Mouse (Mus musculus): ENCODE data around the gene Aff1.

Gene Aff1

DNA sequence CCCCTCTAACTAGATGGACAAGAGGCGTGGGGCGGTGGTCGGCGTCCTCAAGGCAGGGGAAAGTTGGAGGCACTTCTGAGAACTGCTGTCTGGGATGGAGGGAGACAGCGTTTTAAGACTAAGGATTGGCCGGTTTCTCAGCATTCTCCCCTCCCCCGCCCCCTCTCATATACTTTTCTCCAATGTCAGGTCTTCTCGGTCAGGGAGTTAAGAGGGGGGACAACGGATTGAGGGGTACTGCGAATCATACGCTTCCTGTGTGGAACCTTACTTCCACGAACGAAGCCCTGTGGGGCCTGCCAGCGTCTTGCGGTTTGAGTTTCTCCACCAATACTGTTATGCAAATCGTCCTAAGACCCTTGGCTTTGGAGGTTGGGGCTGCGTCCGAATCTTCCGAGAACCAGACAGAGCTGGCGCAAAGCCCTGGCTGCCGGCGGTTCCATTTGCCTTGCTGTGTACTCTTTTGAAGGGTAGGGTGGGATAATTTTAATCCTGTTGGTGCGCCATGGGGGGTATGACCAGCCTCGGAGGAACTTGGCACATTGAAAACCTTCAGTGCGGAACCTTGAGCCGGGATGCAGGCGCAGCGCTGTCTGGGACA lies 967 bp downstream of the Aff1 start:
- no peak for DNase-seq (ENCODE audit: low read depth in 1 of 2, low spot score in 2 of 2)

GRCm38 (mm10) chr5:103694094-103694493 lies 1.9 kb downstream of the Aff1 start:
- no peak for DNase-seq (ENCODE audit: low read depth in 1 of 2, low spot score in 2 of 2)

DNA sequence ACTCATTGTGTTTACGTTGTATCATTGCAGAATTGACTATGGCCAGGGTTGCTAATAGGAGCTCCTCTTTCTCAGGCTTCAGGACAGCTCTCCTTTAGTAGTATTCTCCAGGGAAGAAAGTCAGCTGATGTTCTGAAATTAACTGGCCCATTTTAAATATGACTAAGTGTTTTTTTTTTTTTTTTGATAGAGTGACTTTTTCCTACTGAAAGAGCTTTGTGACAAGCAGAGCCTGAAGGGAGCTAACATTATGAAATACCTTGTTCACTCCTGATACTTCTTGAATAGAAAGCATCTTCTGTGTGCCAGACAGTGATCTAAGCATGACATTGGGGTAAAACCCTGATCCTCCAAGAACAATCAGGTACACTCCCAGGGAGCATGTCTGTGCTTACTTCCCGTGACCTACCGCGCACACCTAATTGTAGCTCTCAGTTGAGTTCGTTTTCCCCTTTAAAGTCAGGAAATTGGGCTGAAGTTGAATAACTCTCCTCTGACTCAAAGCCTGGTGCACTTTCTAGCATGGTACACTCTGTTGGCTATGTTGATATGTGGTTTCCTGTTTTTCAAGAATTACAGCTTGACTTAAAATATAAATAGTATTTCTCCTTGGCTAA lies 5.8 kb downstream of the Aff1 start:
- DNase-seq (ENCODE audit: low read depth in 1 of 2, low spot score in 2 of 2) = no peak

DNA sequence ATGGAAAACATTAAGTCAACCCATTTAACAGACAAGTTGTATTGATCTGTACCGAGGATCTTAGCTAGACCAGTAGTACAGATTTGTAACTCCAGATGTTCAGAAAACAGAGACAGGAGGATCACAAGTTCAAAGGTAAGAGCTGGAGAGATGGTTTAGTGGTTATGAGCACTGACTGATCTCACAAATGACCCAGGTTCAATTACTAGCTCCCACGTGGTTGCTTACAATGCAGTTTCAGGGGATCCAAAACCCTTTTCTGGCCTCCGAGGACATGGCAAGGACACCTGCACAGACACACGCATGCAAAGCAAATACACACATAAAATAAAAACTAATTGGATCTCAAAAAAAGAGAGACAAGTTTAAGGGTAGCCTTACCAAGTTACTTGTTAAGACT lies 6.4 kb downstream of the Aff1 start:
- no peak for DNase-seq (ENCODE audit: low read depth in 1 of 2, low spot score in 2 of 2)

DNA sequence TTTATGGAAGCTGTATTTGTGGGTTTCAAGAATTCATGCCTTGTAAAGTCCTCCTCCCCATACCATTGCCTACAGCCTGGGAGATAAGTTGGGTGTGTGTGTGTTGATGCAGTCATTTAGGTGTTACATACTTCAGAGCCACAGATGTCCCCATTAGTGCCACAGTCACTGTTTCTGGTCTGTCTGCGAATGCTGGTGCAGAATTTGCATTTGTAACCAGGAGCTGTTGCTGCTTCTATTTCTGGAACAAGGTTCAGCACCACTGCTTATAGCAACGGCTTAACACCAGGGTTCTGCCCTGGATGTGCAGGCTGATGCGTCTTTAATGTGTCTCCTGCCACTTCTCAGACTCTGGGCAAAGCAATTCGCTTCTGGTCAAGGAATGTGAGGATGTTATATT lies 7.4 kb downstream of the Aff1 start:
- DNase-seq (ENCODE audit: low read depth in 1 of 2, low spot score in 2 of 2) = no peak

DNA sequence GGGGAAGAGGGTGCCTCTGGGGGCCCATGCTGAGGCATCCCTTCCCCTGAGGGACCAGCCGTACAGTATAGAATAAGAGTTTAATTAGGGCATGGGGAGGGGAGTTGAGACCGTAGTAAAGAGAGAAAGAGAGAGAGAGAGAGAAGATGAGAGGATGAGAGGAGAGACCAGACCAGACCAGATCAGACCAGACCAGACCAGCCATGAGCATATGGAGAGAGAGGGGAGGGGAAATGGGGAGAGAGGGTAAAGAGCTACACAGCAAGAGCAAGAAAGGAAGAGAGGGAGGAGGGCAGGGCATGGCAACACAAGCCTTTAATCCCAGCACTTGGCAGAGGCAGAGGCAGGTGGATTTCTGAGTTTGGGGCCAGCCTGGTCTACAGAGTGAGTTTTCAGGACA lies 8.5 kb downstream of the Aff1 start:
- DNase-seq (ENCODE audit: low read depth in 1 of 2, low spot score in 2 of 2) = no peak

DNA sequence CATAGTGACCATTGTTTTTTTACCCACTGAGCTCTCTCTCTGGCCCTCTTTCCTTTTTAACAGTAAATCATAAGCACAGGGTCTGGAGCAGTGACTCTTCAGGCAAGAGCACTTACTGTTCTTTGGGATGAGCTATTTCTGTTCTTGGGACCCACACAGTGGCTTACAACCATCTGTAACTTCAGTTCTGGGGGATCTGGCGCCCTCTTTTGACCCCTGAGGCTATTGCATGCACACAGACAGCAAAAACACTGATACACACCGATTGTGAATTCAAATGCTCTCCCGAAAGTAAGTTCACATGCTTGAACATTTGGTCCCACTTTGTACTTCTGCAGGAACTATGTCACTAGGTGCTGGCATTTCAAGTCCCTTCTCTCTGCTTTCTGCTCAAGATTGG lies 9.3 kb downstream of the Aff1 start:
- DNase-seq (ENCODE audit: low read depth in 1 of 2, low spot score in 2 of 2) = no peak

GRCm38 (mm10) chr5:103702527-103702926 lies 10.4 kb downstream of the Aff1 start:
- DNase-seq (ENCODE audit: low read depth in 1 of 2, low spot score in 2 of 2) = no peak

- no peak for DNase-seq (ENCODE audit: low read depth in 1 of 2, low spot score in 2 of 2)
These were observed 13.2 kb downstream of the Aff1 start for GRCm38 (mm10) chr5:103705331-103705730.

DNA sequence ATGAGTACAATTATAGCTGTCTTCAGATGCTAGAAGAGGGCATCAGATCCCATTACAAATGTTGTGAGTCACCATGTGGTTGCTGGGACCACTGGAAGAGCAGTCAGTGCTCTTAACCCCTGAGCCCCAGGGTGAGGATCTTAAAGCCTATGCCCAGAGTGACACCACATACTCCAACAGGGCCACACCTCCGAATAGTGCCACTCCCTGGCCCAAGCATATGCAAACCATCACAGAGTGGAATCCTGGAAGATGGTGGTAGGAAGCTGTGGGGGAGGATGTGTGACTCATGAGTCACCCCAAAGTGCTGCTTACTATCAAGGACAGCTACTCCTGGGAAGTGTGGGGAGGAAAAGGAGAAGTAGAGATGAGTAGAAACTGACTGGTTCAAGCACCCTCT lies 13.7 kb downstream of the Aff1 start:
- peak in 1 of 2 experiments; percentile 58 for DNase-seq (ENCODE audit: low read depth in 1 of 2, low spot score in 2 of 2)

DNA sequence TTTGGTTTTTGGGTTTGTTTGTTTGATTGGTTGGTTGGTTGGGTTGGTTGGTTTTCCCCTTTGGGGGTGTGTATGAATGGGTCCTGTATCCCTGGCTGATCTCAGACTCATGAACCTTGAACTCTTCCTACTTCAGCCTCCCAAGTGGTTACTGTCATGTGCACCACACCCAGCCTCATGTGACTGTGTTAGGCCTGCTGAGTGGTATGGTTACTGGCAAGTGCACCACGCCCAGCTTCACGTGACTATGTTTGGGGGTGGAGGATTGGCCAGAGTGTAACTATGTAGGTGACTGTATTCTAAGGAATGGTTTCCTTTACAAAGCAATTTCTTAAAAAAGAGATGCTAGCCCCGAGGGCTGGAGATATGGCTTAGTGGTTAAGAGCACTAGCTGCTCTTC lies 16.9 kb downstream of the Aff1 start:
- DNase-seq (ENCODE audit: low read depth in 1 of 2, low spot score in 2 of 2) = peak; percentile 29 to 58

GRCm38 (mm10) chr5:103711886-103712285 lies 19.7 kb downstream of the Aff1 start:
- DNase-seq (ENCODE audit: low read depth in 1 of 2, low spot score in 2 of 2) = no peak

DNA sequence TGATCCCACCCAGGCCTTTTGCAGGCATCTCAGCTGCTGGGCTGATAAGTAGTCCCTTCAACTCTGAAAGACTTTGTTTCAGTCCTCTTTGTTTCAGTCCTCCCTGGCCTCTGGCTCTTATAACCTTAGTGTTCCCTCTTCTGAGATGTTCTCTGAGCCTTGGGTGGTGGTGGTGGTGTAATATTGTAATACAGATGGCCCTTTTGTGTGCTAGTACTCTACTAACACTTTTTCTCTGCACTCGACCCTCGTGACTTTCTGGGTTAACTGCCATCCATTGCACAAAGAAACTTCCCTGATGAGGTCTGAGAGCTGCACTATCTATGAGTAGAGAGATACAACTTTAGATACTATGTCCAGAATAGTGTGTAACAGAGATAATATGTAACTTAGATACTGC lies 21.2 kb downstream of the Aff1 start:
- DNase-seq (ENCODE audit: low read depth in 1 of 2, low spot score in 2 of 2) = no peak

DNA sequence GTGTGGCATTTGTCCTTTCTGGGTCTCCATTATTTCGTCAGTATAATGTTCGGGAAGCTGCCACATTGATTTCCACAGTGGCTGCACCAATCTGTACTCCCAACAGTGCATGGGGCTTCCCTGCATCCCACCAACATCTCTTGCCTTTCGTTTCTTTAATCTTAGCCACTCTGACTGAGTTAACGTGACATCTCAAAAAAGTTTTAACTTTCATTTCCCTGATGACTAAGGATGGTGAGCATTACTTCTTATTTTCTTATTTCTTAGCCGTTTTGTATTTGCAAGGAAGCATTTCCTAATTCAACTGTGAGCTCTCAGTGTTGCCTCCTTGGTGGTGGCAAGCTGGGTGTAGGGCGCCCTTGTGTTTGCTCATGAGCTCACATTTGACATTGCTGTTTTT lies 22.8 kb downstream of the Aff1 start:
- DNase-seq (ENCODE audit: low read depth in 1 of 2, low spot score in 2 of 2) = no peak

DNA sequence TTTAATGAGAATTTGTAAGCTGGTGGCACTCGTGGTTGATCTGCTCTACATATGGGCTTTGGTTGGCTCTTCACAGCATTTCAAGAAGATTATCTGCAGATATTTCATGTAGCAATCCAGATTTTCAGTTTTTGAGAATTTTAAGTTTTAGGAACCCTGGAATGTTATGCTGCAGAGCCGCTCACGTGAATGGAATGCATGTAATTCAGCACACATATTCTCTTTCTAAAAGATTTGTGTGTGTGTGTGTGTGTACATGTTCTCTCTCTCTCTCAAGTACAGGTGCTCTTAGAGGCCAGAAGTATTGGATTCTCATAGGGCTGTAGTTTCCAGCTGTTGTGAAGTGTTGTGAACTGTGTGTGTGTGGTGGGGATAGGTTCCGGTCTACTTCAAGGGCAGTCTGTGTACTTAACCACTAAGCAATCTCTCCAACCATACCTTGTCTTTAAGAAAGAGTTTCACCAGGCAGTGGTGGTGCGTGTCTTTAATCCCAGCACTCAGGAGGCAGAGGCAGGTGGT lies 24.7 kb downstream of the Aff1 start:
- DNase-seq (ENCODE audit: low read depth in 1 of 2, low spot score in 2 of 2) = no peak

DNA sequence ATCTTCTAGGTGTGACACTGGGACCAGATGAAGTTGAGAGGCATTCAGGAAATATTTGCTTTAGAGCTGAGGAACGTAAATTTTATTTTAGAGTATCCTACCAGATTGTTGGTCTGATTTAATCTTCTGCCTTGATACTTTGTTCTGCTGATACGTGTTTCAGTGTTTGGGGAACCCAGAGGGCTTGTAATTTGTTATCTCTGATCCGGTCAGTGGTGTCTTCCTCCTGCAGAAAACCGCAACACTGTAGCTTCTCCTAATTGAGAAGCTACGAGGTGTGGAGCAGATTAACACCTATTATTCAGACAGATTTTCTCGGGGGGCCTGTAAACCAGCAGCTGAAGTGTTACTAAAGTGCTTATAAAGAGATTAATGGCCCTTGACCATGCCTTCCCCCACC lies 27.0 kb downstream of the Aff1 start:
- no peak for DNase-seq (ENCODE audit: low read depth in 1 of 2, low spot score in 2 of 2)

GRCm38 (mm10) chr5:103719851-103720250 lies 27.7 kb downstream of the Aff1 start:
- no peak for DNase-seq (ENCODE audit: low read depth in 1 of 2, low spot score in 2 of 2)

- no peak for DNase-seq (ENCODE audit: low read depth in 1 of 2, low spot score in 2 of 2)
These were observed 28.8 kb downstream of the Aff1 start for GRCm38 (mm10) chr5:103720967-103721366.

DNA sequence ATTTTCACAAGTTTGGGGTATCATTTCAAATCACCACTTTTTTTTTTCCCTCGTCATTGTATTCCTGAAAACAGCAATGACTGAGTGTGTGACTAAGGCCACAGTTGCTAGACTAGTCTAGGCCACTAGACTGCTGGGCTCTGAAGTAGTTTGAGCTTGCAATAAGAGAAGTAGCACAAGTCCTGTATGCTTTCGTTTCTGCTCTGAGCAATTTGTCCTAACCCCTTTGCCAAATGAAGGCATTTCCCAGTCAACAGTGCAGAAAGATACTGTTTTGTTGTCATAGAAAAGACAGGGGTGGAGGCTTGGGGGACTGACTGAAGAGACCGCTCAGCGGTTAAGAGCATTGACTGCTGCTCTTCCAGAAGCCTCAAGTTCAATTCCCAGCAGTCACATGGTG lies 29.3 kb downstream of the Aff1 start:
- no peak for DNase-seq (ENCODE audit: low read depth in 1 of 2, low spot score in 2 of 2)

- DNase-seq (ENCODE audit: low read depth in 1 of 2, low spot score in 2 of 2) = no peak
These were observed 30.5 kb downstream of the Aff1 start for GRCm38 (mm10) chr5:103722721-103723120.

- DNase-seq (ENCODE audit: low read depth in 1 of 2, low spot score in 2 of 2) = no peak
These were observed 32.2 kb downstream of the Aff1 start for GRCm38 (mm10) chr5:103724384-103724783.

- DNase-seq (ENCODE audit: low read depth in 1 of 2, low spot score in 2 of 2) = no peak
These were observed 32.6 kb downstream of the Aff1 start for GRCm38 (mm10) chr5:103724823-103725222.
